Mouse (Mus musculus): ENCODE data around the gene Slc9a3r1.

Slc9a3r1 gene

GRCm38 (mm10) chr11:115189304-115189703, 26.2 kb downstream of the Slc9a3r1 start:
- DNase-seq (ENCODE audit: low spot score in 2 of 2), result no peak

- DNase-seq (ENCODE audit: low spot score in 2 of 2), result no peak
These were observed 29.0 kb downstream of the Slc9a3r1 start for GRCm38 (mm10) chr11:115192180-115192579.

- no peak for DNase-seq (ENCODE audit: low spot score in 2 of 2)
These were observed 31.6 kb downstream of the Slc9a3r1 start for GRCm38 (mm10) chr11:115194693-115195092.

GRCm38 (mm10) chr11:115195933-115196332, 32.8 kb downstream of the Slc9a3r1 start:
- no peak for DNase-seq (ENCODE audit: low spot score in 2 of 2)

GRCm38 (mm10) chr11:115197558-115197957, 34.4 kb downstream of the Slc9a3r1 start:
- no peak for DNase-seq (ENCODE audit: low spot score in 2 of 2)

GRCm38 (mm10) chr11:115198932-115199384, 35.8 kb downstream of the Slc9a3r1 start:
- peak; percentile 42 to 56 for DNase-seq (ENCODE audit: low spot score in 2 of 2)

- DNase-seq (ENCODE audit: low spot score in 2 of 2), result peak; percentile 30 to 56
These were observed 37.4 kb downstream of the Slc9a3r1 start for GRCm38 (mm10) chr11:115200520-115200919.

GRCm38 (mm10) chr11:115202316-115202715, 39.2 kb downstream of the Slc9a3r1 start:
- DNase-seq (ENCODE audit: low spot score in 2 of 2), result peak; percentile 59 to 74

- DNase-seq (ENCODE audit: low spot score in 2 of 2), result no peak
These were observed 39.6 kb downstream of the Slc9a3r1 start for GRCm38 (mm10) chr11:115202756-115203155.

- no peak for DNase-seq (ENCODE audit: low spot score in 2 of 2)
These were observed 45.0 kb downstream of the Slc9a3r1 start for GRCm38 (mm10) chr11:115208126-115208525.

GRCm38 (mm10) chr11:115208776-115209732, 45.9 kb downstream of the Slc9a3r1 start:
- DNase-seq (ENCODE audit: low spot score in 2 of 2), result no peak

GRCm38 (mm10) chr11:115209958-115210357, 46.8 kb downstream of the Slc9a3r1 start:
- DNase-seq (ENCODE audit: low spot score in 2 of 2), result no peak

GRCm38 (mm10) chr11:115212116-115212515, 49.0 kb downstream of the Slc9a3r1 start:
- no peak for DNase-seq (ENCODE audit: low spot score in 2 of 2)

GRCm38 (mm10) chr11:115215123-115215522, 52.0 kb downstream of the Slc9a3r1 start:
- DNase-seq (ENCODE audit: low spot score in 2 of 2), result no peak

- no peak for DNase-seq (ENCODE audit: low spot score in 2 of 2)
These were observed 54.6 kb downstream of the Slc9a3r1 start for GRCm38 (mm10) chr11:115217439-115218410.

GRCm38 (mm10) chr11:115219263-115219662, 56.1 kb downstream of the Slc9a3r1 start:
- no peak for DNase-seq (ENCODE audit: low spot score in 2 of 2)

GRCm38 (mm10) chr11:115219685-115220084, 56.5 kb downstream of the Slc9a3r1 start:
- DNase-seq (ENCODE audit: low spot score in 2 of 2), result no peak

- DNase-seq (ENCODE audit: low spot score in 2 of 2), result no peak
These were observed 58.9 kb downstream of the Slc9a3r1 start for GRCm38 (mm10) chr11:115222077-115222476.

GRCm38 (mm10) chr11:115222570-115222969, 59.4 kb downstream of the Slc9a3r1 start:
- no peak for DNase-seq (ENCODE audit: low spot score in 2 of 2)

GRCm38 (mm10) chr11:115223451-115223850, 60.3 kb downstream of the Slc9a3r1 start:
- DNase-seq (ENCODE audit: low spot score in 2 of 2), result no peak

- no peak for DNase-seq (ENCODE audit: low spot score in 2 of 2)
These were observed 60.7 kb downstream of the Slc9a3r1 start for GRCm38 (mm10) chr11:115223877-115224276.

- DNase-seq (ENCODE audit: low spot score in 2 of 2), result peak in 1 of 2 experiments; percentile 40
These were observed 61.7 kb downstream of the Slc9a3r1 start for GRCm38 (mm10) chr11:115224889-115225288.
